Mouse (Mus musculus) lung, adult 2 months (tissue): ENCODE results near the gene Klhl30.

Source experiments
- CTCF ChIP-seq: fragments of 200-500 bp; IDR thresholded peaks from 2 replicates; pipeline ENCODE4 v1.5.1; 2011; ENCODE audit warnings: mild to moderate bottlenecking, low read length, control low read depth; ENCODE audit not compliant: insufficient read depth
- POLR2A ChIP-seq: fragments of 200-500 bp; IDR thresholded peaks from 2 replicates; pipeline ENCODE4 v1.6.1; 2011; ENCODE audit warnings: low read depth, mild to moderate bottlenecking, control low read depth, low read length, borderline replicate concordance; ENCODE audit errors: extremely low read depth

GRCm38 (mm10) chr1:91411631-91412285 lies 60.9 kb downstream of the Klhl30 start:
- no peak for TF ChIP-seq CTCF
- no peak for TF ChIP-seq POLR2A
